Mouse (Mus musculus) midbrain, embryonic 14.5 days (tissue): ENCODE measurements around the gene Myof. TPM values are rescaled to one million over a fixed set of nuclear protein-coding genes. Genes with fewer than 3 reads are reported as not detected.
A peak's percentile ranks its signal among the peaks of the same experiment; 100 is the strongest.

Source experiments
- ATAC-seq: fragments of 200-750 bp; cut with Nextera tagmentation; 2 replicates; pipeline ENCODE4 v1.8.0; 2017; ENCODE audit warnings: moderate number of reproducible peaks, moderate library complexity; ENCODE audit not compliant: low FRiP score, low TSS enrichment
- DNase-seq: peaks from one replicate; pipeline ENCODE4 v3.0.0-alpha.2; 2015
- H3K27ac ChIP-seq: fragments of 300-500 bp; sonication (generic); replicated peaks from 2 replicates; pipeline ENCODE4 v1.5.1; 2014; ENCODE audit warnings: mild to moderate bottlenecking, low read depth, low read length, moderate library complexity
- H3K27me3 ChIP-seq: fragments of 300-500 bp; sonication (generic); 2 replicates; pipeline ENCODE4 v1.6.1; 2014; ENCODE audit warnings: low read length, control low read depth, mixed read lengths; ENCODE audit not compliant: control insufficient read depth, insufficient read depth
- H3K36me3 ChIP-seq: fragments of 300-500 bp; sonication (generic); 2 replicates; pipeline ENCODE4 v1.6.1; 2014; ENCODE audit warnings: low read length, control low read depth; ENCODE audit not compliant: control insufficient read depth, insufficient read depth
- H3K4me1 ChIP-seq: fragments of 300-500 bp; sonication (generic); 2 replicates; pipeline ENCODE4 v1.6.1; 2014; ENCODE audit warnings: mild to moderate bottlenecking, antibody characterized with exemption, low read length, control low read depth; ENCODE audit not compliant: control insufficient read depth, insufficient read depth
- H3K4me2 ChIP-seq: fragments of 300-500 bp; sonication (generic); 2 replicates; pipeline ENCODE4 v1.6.1; 2014; ENCODE audit warnings: mild to moderate bottlenecking, low read length, moderate library complexity
- H3K4me3 ChIP-seq: fragments of 300-500 bp; sonication (generic); replicated peaks from 2 replicates; pipeline ENCODE4 v1.5.1; 2014; ENCODE audit warnings: low read depth, low read length
- H3K9ac ChIP-seq: fragments of 300-500 bp; sonication (generic); replicated peaks from 2 replicates; pipeline ENCODE4 v1.6.1; 2014; ENCODE audit warnings: mild to moderate bottlenecking, low read length, moderate library complexity
- H3K9me3 ChIP-seq: fragments of 300-500 bp; sonication (generic); 2 replicates; pipeline ENCODE4 v1.6.1; 2016; ENCODE audit warnings: low read length, control low read depth, mixed read lengths; ENCODE audit not compliant: control insufficient read depth
- WGBS: fragments of 180-500 bp; shearing (Covaris S2); extraction: QIAGEN DNeasy Blood & Tissue Kit; methylation state at CpG from one replicate; pipeline ENCODE4 v1.1.7; 2014; 5-methylcytosine and 5-hydroxymethylcytosine counted together
- polyA plus RNA-seq: library from polyadenylated mRNA; unstranded; fragments of >200 nt; fragmentation: Nextera tagmentation; extraction: Ambion mirVana; gene quantifications from 2 replicates; pipeline ENCODE4 v1.2.1, GENCODE M21; 2014

Myof gene
- polyA plus RNA-seq, 1 experiment from 2014 or later, result 1.1 TPM

DNA sequence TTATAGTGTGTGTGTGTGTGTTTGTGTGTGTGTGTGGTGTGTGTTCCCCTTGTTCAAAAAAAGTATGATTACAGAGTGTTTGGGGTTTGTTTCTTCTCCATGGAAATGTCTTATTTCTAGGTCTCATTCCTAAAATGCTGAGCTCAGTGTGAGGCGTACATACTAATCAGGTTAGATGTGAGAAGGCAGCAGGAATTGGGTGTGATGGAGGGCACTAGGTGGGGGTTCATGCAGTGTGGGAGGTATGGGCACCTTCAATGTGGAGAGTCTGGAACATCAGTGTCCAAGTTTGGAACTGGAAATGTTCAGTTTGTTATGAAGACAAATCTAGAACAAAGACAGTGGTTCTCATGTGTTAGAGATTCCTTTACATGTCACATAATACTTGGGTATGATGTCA, 191.3 kb downstream of the Myof start:
- Histone ChIP-seq H3K4me1 (no peaks in the 10 kb centered on the region), H3K4me3 (no peak overlapping the region), H3K9ac (no peak overlapping the region), H3K27me3 (no peaks in the 10 kb centered on the region), H3K9me3 (no peaks in the 10 kb centered on the region), H3K4me2 (no peak overlapping the region), H3K27ac (no peak overlapping the region), H3K36me3 (no peaks in the 10 kb centered on the region)
- DNase-seq (no peak), ATAC-seq (no peak)
- WGBS, result 83% methylated on average over 1 of the region's 1 CpGs

DNA sequence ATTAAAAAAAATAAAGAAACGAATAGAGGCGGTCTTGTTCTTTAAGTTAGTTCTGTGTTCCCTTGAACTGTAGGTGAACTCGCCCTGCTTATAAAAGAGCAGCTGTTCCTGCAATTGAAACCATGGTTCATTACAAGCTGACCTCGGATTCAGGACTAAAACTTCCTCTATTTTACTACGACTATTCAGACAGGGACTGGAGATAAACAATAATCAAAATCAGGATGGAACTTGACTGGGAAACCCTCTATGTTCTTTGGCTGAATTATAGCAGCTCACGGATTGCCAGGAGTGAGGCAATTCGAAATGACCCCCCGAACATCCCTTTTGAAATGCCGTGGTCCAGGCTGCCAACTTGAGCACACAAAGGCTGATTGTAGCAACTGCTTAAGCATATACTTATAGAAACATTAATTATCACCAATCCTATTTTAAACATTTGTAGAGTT, 191.8 kb downstream of the Myof start:
- Histone ChIP-seq H3K27me3 (no peaks in the 10 kb centered on the region), H3K27ac (no peak overlapping the region), H3K36me3 (no peaks in the 10 kb centered on the region), H3K4me1 (no peaks in the 10 kb centered on the region), H3K4me3 (no peak overlapping the region), H3K9me3 (no peaks in the 10 kb centered on the region), H3K4me2 (no peak overlapping the region), H3K9ac (no peak overlapping the region)
- peak; percentile 4 for DNase-seq
- ATAC-seq, result no peak
- WGBS, result 77% methylated on average over 9 of the region's 9 CpGs

Other genes with a start within 250 kb of the Myof start
- 2.8 and 10.0 TPM in 2 replicates for gene Cep55, start 11.4 kb upstream of the Myof start, polyA plus RNA-seq
- 0.14 and 0.15 TPM in 2 replicates for gene Ffar4, start 53.5 kb upstream of the Myof start, polyA plus RNA-seq
- 3.5 and 4.1 TPM in 2 replicates for gene Rbp4, start 81.7 kb upstream of the Myof start, polyA plus RNA-seq
- gene Pde6c, start 89.2 kb upstream of the Myof start, polyA plus RNA-seq, result 0.20 and 0.21 TPM in 2 replicates
- gene Fra10ac1, start 180.6 kb upstream of the Myof start, polyA plus RNA-seq, result 40.3 and 41.0 TPM in 2 replicates
- gene Lgi1, start 221.0 kb upstream of the Myof start, polyA plus RNA-seq, result 15.0 and 15.1 TPM in 2 replicates